Mouse (Mus musculus) urinary bladder, adult 2 months (tissue): ENCODE results near the gene Cdipt. TPM values are rescaled to one million over a fixed set of nuclear protein-coding genes. Genes with fewer than 3 reads are reported as not detected.

ENCODE experiments used
- DNase-seq: peaks from one replicate; pipeline ENCODE4 v3.0.0; 2022; ENCODE audit warnings: low spot score
- polyA plus RNA-seq: library from polyadenylated mRNA; depleted of rRNA; stranded (reverse); fragments of >200 nt; gene quantifications from 2 replicates; pipeline ENCODE4 v1.2.3, GENCODE M21; 2012

The Cdipt gene
- polyA plus RNA-seq, 1 experiment = 119 TPM

DNA sequence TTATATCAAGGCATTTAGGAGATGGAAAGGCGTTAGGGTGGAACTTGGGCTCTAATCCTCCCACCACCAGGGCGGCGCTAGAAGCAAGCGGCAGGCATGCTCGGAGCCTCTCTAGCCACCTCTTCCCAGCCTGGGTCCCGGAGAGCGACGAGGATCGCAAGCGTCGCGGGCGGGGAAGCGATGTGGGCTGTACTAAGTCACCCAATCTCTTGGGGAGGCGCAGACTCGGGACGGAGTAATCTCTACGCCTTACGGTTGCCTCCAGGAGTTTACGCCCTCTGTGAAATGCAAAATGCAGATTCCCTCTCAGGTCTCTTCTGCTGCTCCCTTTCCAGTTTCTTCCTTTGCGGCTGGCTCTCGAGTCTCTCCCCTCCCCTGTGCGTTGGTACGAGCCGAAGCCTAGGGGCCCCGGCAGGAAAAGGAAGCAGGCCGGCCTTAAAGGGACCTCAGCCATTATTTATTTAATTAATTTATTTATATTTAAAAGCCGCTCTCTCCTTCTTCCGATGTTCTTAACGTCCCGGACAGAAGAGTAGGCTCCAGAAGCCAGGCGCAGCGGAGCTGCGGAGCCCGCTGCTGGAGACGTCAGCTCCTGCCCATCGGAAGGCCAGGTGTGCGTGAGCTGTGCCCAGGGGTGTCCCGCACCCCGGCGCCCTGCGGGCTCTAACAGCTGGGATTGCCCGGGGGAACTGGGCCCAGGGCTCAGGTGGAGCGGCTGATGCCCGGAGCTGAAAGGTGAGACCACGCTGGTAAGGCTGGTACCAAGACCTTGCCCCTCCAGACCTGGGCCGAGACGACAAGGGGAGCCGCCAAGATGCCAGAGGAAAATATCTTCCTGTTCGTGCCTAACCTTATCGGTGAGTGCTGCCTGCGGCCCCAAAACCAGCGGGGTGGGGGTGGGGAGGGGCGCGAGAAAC, 494 bp downstream of the Cdipt start, which contains the start of gene Cdiptos:
Gene Cdiptos (minus strand): TSS at position 149 of the 917 bp plus-strand sequence.
- DNase-seq = peak; percentile 93

DNA sequence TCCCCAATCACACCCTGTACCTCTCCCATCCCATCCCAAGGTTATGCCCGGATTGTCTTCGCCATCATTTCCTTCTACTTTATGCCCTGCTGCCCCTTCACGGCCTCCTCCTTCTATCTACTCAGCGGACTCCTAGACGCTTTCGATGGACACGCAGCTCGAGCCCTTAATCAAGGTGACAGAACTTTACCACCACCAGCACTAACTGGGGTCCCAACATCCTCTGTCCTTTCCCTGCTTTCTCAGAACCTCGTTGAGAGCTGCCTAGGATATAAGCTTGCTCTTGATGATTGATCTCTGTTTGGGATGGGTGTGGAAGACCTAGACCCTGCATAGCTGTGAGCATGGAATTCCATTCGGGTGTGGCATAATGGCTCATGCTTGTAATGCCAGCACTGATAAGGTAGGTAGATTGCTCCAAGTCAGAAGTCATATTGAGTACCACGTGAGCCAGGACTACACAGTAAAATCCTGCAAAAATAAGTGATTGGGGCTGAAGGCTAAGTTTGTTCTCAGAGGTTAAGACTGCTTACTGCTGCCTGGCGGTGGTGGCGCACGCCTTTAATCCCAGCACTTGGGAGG, 1.3 kb downstream of the Cdipt start:
- DNase-seq = no peak

DNA sequence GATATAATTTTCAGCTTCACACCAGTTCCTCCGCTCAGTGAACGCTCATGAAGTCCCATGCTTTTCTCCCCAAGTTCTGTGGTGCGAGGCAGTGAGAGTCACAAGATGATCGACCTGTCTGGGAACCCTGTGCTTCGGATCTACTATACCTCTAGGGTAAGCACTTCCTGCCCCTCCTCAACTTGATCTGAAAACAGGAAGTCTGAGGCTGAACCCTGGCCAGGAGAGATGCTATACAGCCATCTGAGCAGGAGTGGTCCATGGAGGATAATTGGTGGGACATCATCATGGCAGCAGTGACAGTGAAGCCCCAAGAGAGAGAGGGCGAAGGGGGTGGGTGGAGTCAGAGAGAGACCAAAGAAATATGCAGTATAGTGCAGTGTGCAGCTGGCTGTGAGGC, 3.1 kb downstream of the Cdipt start:
- no peak for DNase-seq

DNA sequence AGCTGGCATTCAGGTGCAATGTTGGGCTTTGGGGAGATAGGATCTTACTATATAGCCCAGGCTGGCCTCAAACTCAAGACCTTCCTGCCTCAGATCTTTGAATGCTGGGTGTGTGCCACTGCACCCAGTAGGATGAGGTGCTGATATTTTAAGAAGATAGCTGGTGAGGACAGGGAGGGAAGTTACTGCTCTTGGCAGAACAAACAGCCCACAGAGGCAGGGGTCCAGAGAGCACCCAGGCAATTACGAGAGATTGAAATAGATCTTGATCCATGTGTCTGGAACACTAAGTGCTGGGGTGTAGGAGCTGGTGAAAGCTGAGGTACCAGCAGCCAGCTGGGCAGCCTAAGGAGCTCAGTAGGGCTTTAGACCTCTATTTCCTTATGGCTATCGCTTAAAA, 5.9 kb downstream of the Cdipt start:
- no peak for DNase-seq

DNA sequence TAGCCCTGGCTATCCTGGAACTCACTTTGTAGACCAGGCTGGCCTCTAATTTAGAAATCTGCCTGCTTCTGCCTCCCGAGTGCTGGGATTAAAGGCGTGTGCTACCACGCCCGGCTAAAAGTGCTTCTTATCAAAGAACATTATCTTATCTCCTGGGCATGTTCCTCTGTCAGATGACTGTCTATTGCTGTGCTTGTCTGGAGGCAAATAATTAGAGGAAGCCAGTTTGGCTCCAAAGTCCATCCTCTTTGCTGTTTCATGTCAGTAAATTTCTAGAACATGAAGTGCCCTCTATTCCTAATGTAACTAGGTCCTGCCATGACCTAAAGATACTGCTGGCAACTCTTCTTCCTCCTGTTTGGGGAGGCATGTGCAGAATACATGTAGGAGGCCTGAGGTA, 6.3 kb downstream of the Cdipt start:
- no peak for DNase-seq

DNA sequence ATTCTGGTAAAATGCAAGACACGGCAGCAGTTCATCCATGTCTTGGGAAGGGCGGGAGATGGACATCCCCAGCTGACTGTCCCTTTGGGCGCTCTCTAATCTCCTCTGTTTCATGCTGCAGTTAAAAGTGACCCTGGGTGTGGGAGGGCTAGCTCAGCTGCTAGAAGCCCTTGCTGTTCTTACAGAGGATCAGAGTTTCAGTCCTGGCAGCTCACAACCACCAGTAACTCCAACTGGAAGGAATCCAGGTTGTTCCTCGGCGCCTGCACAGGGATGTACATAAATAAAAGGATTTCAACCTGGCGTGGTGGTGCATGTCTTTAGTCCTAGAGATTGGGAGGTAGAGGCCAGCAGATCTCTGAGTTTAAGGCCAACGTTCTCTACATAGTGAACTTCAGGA, 7.4 kb downstream of the Cdipt start:
- DNase-seq = no peak

DNA sequence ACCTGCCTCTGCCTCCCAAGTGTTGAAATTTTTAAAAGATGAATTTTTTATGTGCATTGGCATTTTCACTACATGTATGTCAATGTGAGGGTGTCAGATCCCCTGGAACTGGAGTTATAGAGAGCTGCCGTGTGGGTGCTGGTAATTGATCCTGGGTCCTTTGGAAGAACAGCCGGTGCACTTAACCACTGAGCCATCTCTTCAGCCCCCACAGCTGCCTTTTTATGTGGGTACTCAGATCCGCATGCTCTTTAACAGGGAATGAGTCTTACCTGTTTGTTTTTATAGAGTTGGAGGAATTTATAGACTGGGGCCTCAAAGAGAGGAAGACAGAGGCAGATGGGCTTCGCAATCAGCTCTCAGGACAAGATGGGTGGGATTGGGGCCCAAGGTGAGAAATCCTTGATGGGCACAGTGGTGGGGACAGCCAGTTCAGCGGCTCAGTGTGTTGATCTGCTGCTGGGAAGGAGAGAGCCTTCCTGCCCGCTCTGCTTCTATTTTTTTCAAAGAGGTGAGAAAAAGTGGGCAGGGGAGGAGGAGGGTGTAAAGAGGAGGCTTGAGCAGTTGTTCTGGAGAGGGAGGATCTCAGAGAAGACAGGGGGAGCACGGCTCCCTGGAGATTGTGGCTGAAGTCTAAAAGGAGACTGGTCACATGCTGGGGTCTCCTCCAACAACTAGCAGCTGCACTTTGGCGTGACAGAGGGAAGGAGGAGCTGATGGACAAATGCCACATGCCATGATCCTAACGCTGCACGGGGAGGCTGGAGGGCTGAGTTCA, 9.1 kb downstream of the Cdipt start:
- no peak for DNase-seq

DNA sequence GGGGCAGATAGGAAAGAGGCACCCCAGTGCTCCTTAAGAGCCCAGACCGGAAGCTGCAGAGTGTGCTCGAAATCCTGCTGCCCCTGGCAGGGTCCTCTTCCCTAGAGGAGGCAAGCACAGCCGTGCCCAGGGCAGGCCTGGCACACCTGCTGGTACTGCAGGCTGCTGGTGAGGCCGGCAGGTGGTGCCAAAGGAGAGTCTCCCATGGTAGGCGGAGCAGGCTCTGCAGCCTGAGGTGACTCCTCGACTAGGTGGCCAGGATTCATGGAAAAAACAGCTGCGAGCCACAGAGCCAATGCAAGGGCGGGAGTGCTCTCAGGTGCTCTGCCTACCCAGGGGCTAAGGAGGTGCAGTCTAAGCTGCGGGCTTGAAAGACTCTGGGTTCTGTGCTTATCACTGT, 10.6 kb downstream of the Cdipt start:
- no peak for DNase-seq

DNA sequence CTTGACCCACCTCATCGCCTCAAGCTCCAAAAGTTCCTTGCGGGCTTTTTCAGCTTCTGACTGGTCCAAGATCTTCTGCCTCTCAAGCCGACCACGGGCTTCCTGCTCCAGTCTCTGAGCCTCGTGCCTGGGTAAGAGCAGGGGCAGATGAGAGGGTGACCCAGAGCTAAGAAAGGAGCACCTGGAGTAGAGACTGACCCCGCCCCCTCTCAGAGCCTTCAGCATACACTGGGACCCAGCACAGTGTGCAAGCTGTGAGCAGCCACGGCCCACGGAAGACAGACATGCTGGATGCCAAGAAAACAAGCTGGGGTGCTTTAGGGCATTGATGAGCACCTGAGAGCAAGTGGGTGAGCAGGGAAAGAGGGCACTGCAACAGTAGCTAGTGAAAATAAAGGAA, 13.1 kb downstream of the Cdipt start:
- no peak for DNase-seq

DNA sequence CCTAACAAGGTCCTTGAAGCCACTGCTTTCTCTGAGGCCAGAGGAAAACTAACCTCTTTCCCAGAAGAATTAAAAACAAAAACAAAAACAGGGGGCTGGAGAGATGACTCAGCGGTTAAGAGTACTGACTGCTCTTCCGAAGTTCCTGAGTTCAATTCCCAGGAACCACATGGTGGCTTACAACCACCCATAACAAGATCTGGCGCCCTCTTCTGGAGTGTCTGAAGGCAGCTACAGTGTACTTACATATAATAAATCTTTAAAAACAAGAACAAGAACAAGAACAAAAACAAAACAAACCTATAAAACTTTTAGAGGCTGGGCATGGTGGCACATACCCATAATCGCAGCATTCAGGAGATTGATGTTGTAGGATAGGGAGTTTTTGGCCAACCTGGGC, 20.7 kb downstream of the Cdipt start:
- DNase-seq = no peak

DNA sequence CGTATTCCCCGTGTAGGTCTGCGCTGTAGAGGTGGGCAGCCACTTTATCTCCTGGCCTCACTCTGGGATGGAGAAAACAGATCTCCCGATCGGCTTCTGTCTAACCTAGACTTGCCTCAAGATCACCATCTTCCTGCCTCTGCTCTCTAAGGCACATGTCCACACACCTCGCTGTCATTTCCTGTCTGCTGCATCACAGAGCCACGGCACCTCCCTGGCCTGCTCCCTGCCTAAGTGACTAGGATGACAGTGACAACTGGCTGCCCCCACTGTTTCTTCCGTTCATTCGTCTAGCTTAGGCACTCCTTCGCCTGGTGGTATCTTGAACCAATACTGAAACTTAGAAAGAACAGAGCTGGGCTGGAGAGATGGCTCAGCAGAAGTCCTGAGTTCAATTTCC, 23.9 kb downstream of the Cdipt start:
- no peak for DNase-seq

DNA sequence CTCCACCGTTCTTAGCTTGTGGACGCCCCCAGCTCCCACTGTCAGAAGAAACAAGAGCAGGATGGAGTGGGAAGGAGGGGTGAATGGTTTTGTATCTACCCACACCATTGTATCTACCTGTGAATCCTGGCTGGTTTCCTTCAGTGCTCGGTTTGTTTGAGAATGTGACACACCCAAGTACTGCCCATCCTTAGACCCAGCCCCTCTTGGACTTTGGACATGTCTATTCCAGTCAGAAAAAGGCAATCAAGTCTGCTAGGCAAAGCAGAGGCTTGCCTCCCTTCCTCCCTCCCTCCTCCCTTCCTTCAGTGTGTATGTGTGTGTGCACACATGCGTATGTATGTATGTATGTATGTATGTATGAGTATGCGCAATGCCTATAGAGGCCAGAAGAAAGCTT, 27.9 kb downstream of the Cdipt start:
- no peak for DNase-seq

DNA sequence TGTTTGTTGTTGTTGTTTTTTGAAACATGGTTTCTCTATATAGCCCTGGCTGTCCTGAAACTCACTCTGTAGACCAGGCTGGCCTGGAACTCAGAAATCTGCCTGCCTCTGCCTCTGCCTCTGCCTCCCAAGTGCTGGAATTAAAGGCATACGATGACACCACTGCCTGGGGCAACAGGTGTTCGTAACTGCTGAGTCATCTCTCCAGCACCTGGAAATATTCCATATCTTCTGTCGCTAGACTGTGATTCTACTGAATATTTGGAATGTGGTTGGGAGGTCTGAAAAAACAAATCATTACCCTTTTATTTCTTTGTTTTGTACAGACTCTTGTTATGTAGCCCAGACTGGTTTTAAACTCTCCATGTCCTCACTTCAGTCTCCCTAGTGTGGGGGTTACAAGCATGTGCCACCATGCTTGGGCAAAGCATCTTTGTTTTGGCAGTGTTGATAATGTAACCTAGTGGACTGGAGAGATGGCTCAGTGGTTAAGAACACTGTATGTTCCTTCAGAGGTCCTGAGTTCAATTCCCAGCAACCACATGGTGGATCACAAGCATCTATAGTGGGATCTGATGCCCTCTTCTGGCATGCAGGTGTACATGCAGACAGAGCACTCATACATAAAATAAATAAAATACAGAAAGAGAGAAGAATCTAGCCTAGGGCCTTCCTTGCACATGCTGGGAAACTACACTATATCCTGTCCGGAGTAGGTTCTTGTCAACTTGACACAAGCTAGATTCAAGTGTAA, 28.6 kb downstream of the Cdipt start:
- no peak for DNase-seq

DNA sequence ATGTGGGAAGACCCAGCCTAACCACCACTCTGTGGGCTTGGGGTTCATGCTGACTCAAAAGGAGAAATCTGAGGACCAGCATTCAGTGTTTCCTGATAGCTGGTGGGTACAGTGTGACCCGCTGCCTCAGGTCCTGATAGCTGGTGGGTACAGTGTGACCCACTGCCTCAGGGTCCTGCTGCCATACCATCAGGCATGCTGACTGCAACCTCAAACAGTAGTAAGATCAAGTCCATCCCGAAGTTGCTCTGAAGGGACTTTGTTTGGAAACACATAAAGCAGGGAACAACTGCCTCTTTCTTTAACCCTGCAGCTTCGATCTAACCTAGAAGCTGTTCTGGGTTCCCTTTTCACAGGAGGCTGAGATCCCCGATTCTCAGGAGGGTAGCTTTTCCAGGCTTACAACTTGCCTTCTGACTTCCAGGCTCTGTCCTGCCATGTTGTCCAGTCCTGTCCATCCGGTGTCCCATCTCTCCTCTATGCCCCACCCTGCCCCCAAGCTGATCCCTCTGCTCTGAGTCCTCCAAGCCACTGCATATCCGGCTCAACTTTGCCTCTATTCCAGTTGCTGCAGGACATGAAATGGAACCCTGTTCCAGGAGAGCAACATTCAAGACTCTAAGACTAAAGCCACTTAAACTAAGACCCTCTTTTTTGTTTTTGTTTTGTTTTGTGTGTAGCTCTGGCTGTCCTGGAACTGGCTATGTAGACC, 31.8 kb downstream of the Cdipt start:
- no peak for DNase-seq

DNA sequence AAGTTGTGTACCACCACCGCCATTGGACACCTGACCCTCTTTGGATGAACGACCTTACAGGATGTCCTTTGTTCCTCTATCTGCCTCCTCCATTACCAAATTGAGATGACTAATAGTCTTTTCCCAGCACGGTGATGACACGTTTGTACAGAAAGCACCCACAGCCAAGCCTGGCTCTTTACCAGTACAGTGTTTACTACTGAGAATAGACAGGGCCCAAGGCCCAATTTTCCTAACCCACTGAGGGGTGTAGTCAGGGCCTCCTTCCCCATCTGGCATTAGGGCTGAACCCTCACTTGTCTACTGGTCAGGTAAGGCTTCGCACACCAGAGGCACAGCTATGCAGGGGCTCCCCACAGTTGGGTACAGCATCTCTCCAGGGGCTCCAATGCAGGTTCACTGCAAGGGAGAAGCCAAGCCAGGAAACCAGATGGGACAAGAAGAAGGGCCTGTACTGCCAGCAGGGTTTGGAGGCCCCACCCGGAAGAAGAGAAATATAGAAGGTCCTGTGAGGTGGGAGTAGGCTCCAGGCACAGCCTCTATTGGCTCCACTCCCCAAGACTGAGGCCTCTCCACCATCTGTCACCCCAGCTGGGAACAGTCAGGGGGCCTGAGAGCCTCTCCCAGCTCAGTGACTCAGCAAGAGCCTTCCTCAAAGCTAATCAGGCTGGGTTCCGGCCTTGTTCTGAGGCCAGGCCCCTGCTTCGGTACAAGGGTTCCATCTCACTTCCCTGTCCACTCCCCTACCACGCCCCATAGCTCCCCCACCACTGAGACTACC, 32.7 kb downstream of the Cdipt start:
- DNase-seq = no peak

DNA sequence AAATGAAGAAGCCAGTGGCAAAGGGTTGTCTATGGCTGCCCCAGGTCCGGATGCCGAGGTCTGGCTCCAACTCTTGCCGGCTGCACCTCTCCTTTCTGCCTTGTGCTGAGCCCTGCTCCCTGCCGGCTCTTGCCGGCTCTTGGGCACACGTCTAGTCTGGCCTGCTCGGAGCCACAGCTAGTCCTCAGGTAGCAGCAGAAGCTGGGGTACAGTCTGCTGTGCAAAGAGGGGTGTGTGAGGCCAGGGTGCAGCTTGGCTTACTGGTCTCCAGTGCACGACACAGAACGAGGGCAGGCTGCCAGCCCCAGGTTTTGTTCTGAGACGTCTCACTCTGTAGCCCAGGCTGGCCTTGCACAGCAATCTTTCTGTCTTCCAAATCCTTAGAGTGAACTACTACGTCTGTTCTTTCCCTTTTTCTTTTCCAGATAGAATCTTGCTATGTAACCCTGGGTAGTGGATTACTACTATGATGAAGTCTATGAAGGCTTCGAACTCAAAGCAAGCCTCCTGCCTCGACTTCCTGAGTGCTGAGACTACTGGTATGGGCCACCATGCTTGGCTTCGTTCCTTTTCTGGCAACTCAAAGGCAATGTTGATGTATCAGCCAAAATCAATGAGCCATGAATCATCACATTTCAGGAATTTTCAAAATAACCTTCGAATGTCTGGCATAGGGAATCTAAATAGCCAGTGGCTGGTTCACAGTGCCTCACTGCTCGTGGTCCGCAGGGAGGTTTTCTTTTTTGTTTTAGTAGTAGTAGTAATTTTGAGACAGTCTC, 33.8 kb downstream of the Cdipt start:
- DNase-seq = no peak

DNA sequence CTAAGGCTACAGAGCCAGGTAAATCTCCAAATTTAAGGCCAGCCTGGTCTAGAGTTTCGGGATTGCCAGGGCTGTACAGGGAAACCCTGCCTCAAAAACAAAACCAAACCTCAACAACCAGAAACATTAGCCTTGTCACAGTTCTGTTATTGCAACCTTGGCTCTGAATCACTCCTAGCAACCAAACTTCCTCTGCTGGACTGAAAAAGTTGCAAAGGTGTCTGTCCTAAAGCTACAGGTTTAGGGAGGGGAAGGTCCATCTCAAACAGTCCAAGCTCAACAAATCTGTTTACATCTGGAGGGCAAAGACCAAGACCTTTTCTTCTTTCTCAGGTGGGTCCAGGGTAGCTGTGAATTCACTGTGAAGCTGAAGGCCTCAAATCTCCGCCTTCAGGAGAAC, 35.3 kb downstream of the Cdipt start:
- no peak for DNase-seq

DNA sequence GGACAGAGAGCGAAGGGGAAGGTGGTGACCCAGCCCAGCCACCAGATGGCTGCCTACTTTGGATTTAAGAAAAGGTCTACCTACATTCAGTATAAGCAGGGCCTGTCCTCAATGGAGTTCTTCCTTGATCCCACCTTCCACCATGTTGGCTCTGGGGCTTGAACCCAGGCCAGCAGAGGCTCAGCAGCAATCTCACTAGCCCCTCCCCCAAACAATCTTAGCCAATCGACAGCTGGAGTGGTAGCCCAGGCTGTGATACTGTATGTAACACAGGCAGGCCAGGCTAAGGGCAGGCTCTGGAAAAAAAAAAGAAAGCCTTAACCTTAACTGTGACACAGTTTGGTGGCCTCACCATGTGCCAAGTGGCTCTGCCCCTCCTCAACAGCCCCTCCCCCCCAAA, 36.0 kb downstream of the Cdipt start:
- DNase-seq = no peak

DNA sequence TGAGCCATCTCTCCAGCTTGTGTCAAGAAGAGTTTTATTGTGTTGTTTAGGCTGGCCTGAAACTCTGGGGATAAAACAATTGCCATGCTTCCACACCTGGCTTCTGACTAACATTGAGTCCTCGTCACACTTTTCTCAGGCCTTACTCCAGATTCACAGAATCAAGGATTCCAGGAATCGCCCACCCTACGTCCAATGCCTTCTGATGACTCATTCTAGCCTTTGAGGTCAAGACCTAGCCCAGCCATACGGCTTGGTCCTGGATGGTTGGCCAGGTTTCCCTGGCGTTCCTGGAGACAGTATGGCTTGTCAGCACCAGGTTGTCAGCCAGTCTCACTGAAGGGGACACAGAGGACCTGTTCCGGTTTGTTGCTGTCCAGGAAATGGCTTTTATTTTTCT, 36.7 kb downstream of the Cdipt start:
- no peak for DNase-seq

DNA sequence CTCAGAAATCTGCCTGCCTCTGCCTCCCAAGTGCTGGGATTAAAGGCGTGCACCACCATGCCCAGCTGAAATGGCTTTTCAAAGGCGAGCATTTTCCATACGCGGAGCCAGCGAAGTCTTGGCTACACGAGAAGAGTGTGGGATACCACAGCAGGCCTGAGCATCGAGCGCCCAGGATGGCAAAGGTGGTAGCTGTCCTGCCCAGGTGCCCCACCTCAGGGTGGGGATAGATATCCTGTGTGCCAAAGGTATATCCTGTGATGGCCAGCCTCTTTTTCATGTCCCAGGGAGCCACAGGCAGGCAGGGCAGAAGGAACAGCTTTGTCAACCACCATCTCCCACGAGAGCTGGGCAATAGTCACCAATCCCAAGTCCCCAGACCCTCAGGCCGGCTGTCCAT, 37.1 kb downstream of the Cdipt start:
- no peak for DNase-seq
